Mouse (Mus musculus): ENCODE measurements around the gene Manf. TPM values are rescaled to one million over a fixed set of nuclear protein-coding genes. Genes with fewer than 3 reads are reported as not detected.

Manf gene
- polyA plus RNA-seq, 2 experiments, result 52.1 to 159 TPM

DNA sequence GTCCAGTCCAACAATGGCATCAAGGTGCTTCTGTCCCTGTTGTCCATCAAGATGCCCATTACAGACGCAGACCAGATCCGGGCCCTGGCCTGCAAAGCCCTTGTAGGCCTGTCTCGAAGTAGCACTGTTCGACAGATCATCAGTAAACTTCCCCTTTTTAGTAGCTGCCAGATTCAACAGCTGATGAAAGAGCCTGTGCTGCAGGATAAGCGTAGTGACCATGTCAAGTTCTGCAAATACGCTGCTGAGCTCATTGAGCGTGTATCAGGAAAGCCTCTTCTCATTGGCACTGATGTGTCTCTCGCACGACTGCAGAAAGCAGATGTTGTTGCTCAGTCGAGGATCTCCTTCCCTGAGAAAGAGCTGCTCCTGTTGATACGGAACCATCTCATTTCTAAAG is 33.7 kb downstream of the Manf start:
- H3K9ac ChIP-seq (replicated peaks), result no peak overlapping the region
- DNase-seq (ENCODE audit: low read depth in 3 of 3, low spot score in 3 of 3), result no peak
- no peak for ATAC-seq (ENCODE audit: insufficient read depth)
- TF ChIP-seq CTCF (IDR thresholded peaks at IDR 0.05; ENCODE audit: low read depth) (no peak), EP300 (IDR thresholded peaks at IDR 0.05; ENCODE audit: low read depth) (no peak)
- H3K27ac ChIP-seq, result no peak overlapping the region
- H3K9me3 ChIP-seq (ENCODE audit: control insufficient read depth, low read length), result no peaks in the 10 kb centered on the region
- H3K36me3 ChIP-seq (replicated peaks; ENCODE audit: control insufficient read depth, insufficient read depth, low read depth), result peaks cover 60% of the 10 kb centered on the region
- no peaks in the 10 kb centered on the region for H3K27me3 ChIP-seq (ENCODE audit: control insufficient read depth, insufficient read depth, low read length)
- H3K4me2 ChIP-seq (ENCODE audit: low read depth), result no peak overlapping the region
- WGBS (ENCODE audit: insufficient replicate concordance), result 47% methylated on average over 11 of the region's 11 CpGs
- H3K4me1 ChIP-seq (replicated peaks; ENCODE audit: control insufficient read depth in 2 of 2, insufficient read depth in 2 of 2, low read length in 1 of 2), result no peaks in the 10 kb centered on the region
- no peak overlapping the region for H3K4me3 ChIP-seq (ENCODE audit: insufficient read depth in 1 of 2, low read depth in 2 of 2, low read length in 2 of 2)

GRCm38 (mm10) chr9:106856664-106857063 is 35.1 kb downstream of the Manf start:
- 72% methylated on average over 3 of the region's 3 CpGs for WGBS (ENCODE audit: insufficient replicate concordance)
- no peak overlapping the region for H3K27ac ChIP-seq
- ATAC-seq (ENCODE audit: insufficient read depth), result no peak
- H3K9ac ChIP-seq (replicated peaks), result no peak overlapping the region
- no peak for DNase-seq (ENCODE audit: low read depth in 3 of 3, low spot score in 3 of 3)
- no peaks in the 10 kb centered on the region for H3K4me1 ChIP-seq (replicated peaks; ENCODE audit: control insufficient read depth in 2 of 2, insufficient read depth in 2 of 2, low read length in 1 of 2)
- H3K36me3 ChIP-seq (replicated peaks; ENCODE audit: control insufficient read depth, insufficient read depth, low read depth), result peaks cover 54% of the 10 kb centered on the region
- H3K4me2 ChIP-seq (ENCODE audit: low read depth), result no peak overlapping the region
- no peaks in the 10 kb centered on the region for H3K27me3 ChIP-seq (ENCODE audit: control insufficient read depth, insufficient read depth, low read length)
- H3K9me3 ChIP-seq (ENCODE audit: control insufficient read depth, low read length), result no peaks in the 10 kb centered on the region
- no peak for TF ChIP-seq CTCF (IDR thresholded peaks at IDR 0.05; ENCODE audit: low read depth)
- no peak for TF ChIP-seq EP300 (IDR thresholded peaks at IDR 0.05; ENCODE audit: low read depth)
- no peak overlapping the region for H3K4me3 ChIP-seq (ENCODE audit: insufficient read depth in 1 of 2, low read depth in 2 of 2, low read length in 2 of 2)

- no peak overlapping the region for H3K4me3 ChIP-seq (ENCODE audit: insufficient read depth in 1 of 2, low read depth in 2 of 2, low read length in 2 of 2)
- H3K4me2 ChIP-seq (ENCODE audit: low read depth), result no peak overlapping the region
- DNase-seq (ENCODE audit: low read depth in 3 of 3, low spot score in 3 of 3) (no peak), ATAC-seq (ENCODE audit: insufficient read depth) (no peak)
- TF ChIP-seq EP300 (IDR thresholded peaks at IDR 0.05; ENCODE audit: low read depth) (no peak), CTCF (IDR thresholded peaks at IDR 0.05; ENCODE audit: low read depth) (no peak)
- H3K9ac ChIP-seq (replicated peaks), result no peak overlapping the region
- H3K4me1 ChIP-seq (replicated peaks; ENCODE audit: control insufficient read depth in 2 of 2, insufficient read depth in 2 of 2, low read length in 1 of 2), result no peaks in the 10 kb centered on the region
- peaks cover 61% of the 10 kb centered on the region for H3K36me3 ChIP-seq (replicated peaks; ENCODE audit: control insufficient read depth, insufficient read depth, low read depth)
- H3K27me3 ChIP-seq (ENCODE audit: control insufficient read depth, insufficient read depth, low read length), result no peaks in the 10 kb centered on the region
- no peak overlapping the region for H3K27ac ChIP-seq
- 87% methylated on average over 6 of the region's 6 CpGs for WGBS (ENCODE audit: insufficient replicate concordance)
- H3K9me3 ChIP-seq (ENCODE audit: control insufficient read depth, low read length), result no peaks in the 10 kb centered on the region
Observed at GRCm38 (mm10) chr9:106842800-106843199, 49.0 kb downstream of the Manf start.

DNA sequence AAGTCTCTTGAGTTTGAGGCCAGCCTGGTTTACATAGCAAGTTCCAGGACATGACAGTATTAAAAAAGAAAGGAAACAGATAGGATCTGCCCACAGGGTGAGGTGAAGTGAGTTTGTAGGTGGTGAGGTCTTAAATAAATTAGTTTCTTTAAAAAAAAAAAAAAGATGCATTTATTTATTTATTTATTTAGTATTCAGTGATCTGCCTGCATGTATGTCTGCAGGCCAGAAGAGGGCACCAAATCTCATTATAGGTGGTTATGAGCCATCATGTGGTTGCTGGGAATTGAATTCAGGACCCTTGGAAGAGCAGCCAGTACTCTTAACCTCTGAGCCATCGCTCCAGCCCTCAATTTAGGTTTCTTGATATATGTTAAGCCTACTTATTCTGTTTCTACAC is 51.2 kb downstream of the Manf start:
- H3K9me3 ChIP-seq (ENCODE audit: control insufficient read depth, low read length), result no peaks in the 10 kb centered on the region
- no peak overlapping the region for H3K27ac ChIP-seq
- no peak overlapping the region for H3K9ac ChIP-seq (replicated peaks)
- ATAC-seq (ENCODE audit: insufficient read depth), result no peak
- TF ChIP-seq CTCF (IDR thresholded peaks at IDR 0.05; ENCODE audit: low read depth), result peak; percentile 47
- no peak for TF ChIP-seq EP300 (IDR thresholded peaks at IDR 0.05; ENCODE audit: low read depth)
- no peaks in the 10 kb centered on the region for H3K4me1 ChIP-seq (replicated peaks; ENCODE audit: control insufficient read depth in 2 of 2, insufficient read depth in 2 of 2, low read length in 1 of 2)
- no peak overlapping the region for H3K4me2 ChIP-seq (ENCODE audit: low read depth)
- no peak overlapping the region for H3K4me3 ChIP-seq (ENCODE audit: insufficient read depth in 1 of 2, low read depth in 2 of 2, low read length in 2 of 2)
- H3K36me3 ChIP-seq (replicated peaks; ENCODE audit: control insufficient read depth, insufficient read depth, low read depth), result peaks cover 63% of the 10 kb centered on the region
- DNase-seq (ENCODE audit: low read depth in 3 of 3, low spot score in 3 of 3), result no peak
- H3K27me3 ChIP-seq (ENCODE audit: control insufficient read depth, insufficient read depth, low read length), result no peaks in the 10 kb centered on the region
- 85% methylated on average over 1 of the region's 1 CpGs for WGBS (ENCODE audit: insufficient replicate concordance)

DNA sequence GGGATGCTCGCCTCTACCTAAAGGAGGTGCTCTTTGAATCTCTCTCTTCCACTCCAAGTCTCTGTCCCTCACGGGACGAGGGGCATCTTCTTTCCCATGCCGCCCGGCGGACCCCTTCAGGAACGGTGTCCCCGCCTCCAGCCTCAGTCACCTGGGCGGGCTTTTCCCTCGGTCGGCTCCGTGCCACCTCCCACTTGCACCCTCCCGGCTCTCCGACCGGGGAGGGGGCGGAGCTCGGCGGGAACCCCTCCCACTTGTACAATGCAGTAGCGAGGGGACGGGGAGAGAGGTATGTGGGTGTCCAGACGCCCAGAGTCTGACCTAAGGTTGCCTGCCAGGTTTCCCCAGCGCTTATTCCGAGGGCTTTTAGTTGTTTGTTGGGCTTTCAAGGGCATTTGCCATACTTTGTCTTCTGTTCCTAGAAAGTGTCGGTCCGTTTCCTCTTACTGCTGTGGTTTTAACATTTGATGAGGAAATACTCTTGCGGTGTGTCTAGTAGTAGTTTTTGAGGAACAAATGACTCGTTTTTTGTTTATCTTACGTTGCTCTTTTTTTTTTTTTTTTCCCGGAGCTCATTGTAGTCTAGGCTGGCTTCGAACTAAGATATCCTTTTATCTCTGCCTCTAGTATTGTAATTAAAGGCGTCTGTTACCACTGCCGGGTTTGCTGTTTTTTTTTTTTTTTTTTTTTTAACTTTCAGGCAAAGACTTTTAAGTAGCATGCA is 69.2 kb downstream of the Manf start:
- peak overlapping the region; percentile 87 to 97 for H3K4me3 ChIP-seq (ENCODE audit: insufficient read depth in 1 of 2, low read depth in 2 of 2, low read length in 2 of 2)
- peak overlapping the region; percentile 88 for H3K27ac ChIP-seq
- H3K4me2 ChIP-seq (ENCODE audit: low read depth), result peak overlapping the region; percentile 75
- peak overlapping the region; percentile 97 for H3K9ac ChIP-seq (replicated peaks)
- H3K9me3 ChIP-seq (ENCODE audit: control insufficient read depth, low read length), result no peaks in the 10 kb centered on the region
- TF ChIP-seq CTCF (IDR thresholded peaks at IDR 0.05; ENCODE audit: low read depth) (0 out of 2 replicates have a peak, but pooled peaks have one; percentile 8), EP300 (IDR thresholded peaks at IDR 0.05; ENCODE audit: low read depth) (no peak)
- DNase-seq (ENCODE audit: low read depth in 3 of 3, low spot score in 3 of 3) (peak; percentile 85 to 87 (median 85)), ATAC-seq (ENCODE audit: insufficient read depth) (peak; percentile 81)
- H3K36me3 ChIP-seq (replicated peaks; ENCODE audit: control insufficient read depth, insufficient read depth, low read depth), result no peaks in the 10 kb centered on the region
- WGBS (ENCODE audit: insufficient replicate concordance), result under 1% methylated on average over 32 of the region's 32 CpGs
- H3K27me3 ChIP-seq (ENCODE audit: control insufficient read depth, insufficient read depth, low read length), result no peaks in the 10 kb centered on the region
- peaks cover 5 to 10% of the 10 kb centered on the region in 2 experiments for H3K4me1 ChIP-seq (replicated peaks; ENCODE audit: control insufficient read depth in 2 of 2, insufficient read depth in 2 of 2, low read length in 1 of 2)
